Mouse (Mus musculus): Measurements from ENCODE around the gene Kera. TPM values are rescaled to one million over a fixed set of nuclear protein-coding genes. Genes with fewer than 3 reads are reported as not detected.

Gene Kera
- polyA plus RNA-seq (2012; rRNA removed) = 0.08 and 0.40 TPM in 2 replicates

GRCm38 (mm10) chr10:97606579-97606978 is at the start of gene Kera:
Gene Kera (plus strand): TSS chr10:97606879.

GRCm38 (mm10) chr10:97564957-97565856 is 41.5 kb upstream of the Kera start, which contains the start of gene Lum:
Gene Lum (plus strand): TSS chr10:97565128.

GRCm38 (mm10) chr10:97643768-97644167 is 37.1 kb downstream of the Kera start, which contains the start of gene Epyc:
Gene Epyc (plus strand): TSS chr10:97644068.

Other genes starting within 250 kb of the Kera start
- 54.6 and 68.5 TPM in 2 replicates for gene Dcn, start 127.3 kb upstream of the Kera start, polyA plus RNA-seq (2012; rRNA removed)
- gene Lum, start 41.8 kb upstream of the Kera start, polyA plus RNA-seq (2012; rRNA removed) = 11.4 and 22.7 TPM in 2 replicates
- gene Epyc, start 37.2 kb downstream of the Kera start, polyA plus RNA-seq (2012; rRNA removed) = 0.34 and 0.35 TPM in 2 replicates
- not detected in 2 replicates for gene Ccer1, start 86.2 kb downstream of the Kera start, polyA plus RNA-seq (2012; rRNA removed)
- gene C030005K15Rik, start 119.9 kb downstream of the Kera start, polyA plus RNA-seq (2012; rRNA removed) = not detected in 2 replicates

Measured in central nervous system, embryonic 18 days (tissue).